Mouse (Mus musculus) midbrain, embryonic 11.5 days (tissue): ENCODE measurements around the gene Atp2a1. TPM values are rescaled to one million over a fixed set of nuclear protein-coding genes. Genes with fewer than 3 reads are reported as not detected.
"Not testable (repeated sequence)": the region's sequence is repeated elsewhere in the genome, so short reads cannot be mapped to it uniquely, and the experiment has no call there.

Source experiments
- ATAC-seq: fragments of 200-750 bp; cut with Nextera tagmentation; 2 replicates; pipeline ENCODE4 v1.8.0; 2017; ENCODE audit warnings: moderate TSS enrichment, moderate library complexity; ENCODE audit not compliant: low FRiP score
- DNase-seq: peaks from one replicate; pipeline ENCODE4 v3.0.0; 2015; ENCODE audit warnings: low spot score; ENCODE audit errors: missing footprints
- H3K27ac ChIP-seq: fragments of 300-500 bp; sonication (generic); 2 replicates; pipeline ENCODE4 v1.5.1; 2014; ENCODE audit warnings: low read depth, low read length
- H3K27me3 ChIP-seq: fragments of 300-500 bp; sonication (generic); 2 replicates; pipeline ENCODE4 v1.6.1; 2014; ENCODE audit warnings: mild to moderate bottlenecking, low read length, moderate library complexity, mixed read lengths; ENCODE audit not compliant: control insufficient read depth, insufficient read depth
- H3K36me3 ChIP-seq: fragments of 300-500 bp; sonication (generic); 2 replicates; pipeline ENCODE4 v1.6.1; 2014; ENCODE audit warnings: mild to moderate bottlenecking, low read length, moderate library complexity, mixed read lengths; ENCODE audit not compliant: control insufficient read depth, insufficient read depth
- H3K4me1 ChIP-seq: fragments of 300-500 bp; sonication (generic); 2 replicates; pipeline ENCODE4 v1.6.1; 2014; ENCODE audit warnings: low read length; ENCODE audit not compliant: control insufficient read depth, insufficient read depth
- H3K4me2 ChIP-seq: fragments of 300-500 bp; sonication (generic); 2 replicates; pipeline ENCODE4 v1.6.1; 2014; ENCODE audit warnings: mild to moderate bottlenecking, moderate library complexity
- H3K4me3 ChIP-seq: fragments of 300-500 bp; sonication (generic); 2 replicates; pipeline ENCODE4 v1.5.1; 2014; ENCODE audit warnings: low read depth, low read length
- H3K9ac ChIP-seq: fragments of 300-500 bp; sonication (generic); 2 replicates; pipeline ENCODE4 v1.6.1; 2014; ENCODE audit warnings: low read length
- H3K9me3 ChIP-seq: fragments of 300-500 bp; sonication (generic); 2 replicates; pipeline ENCODE4 v1.6.1; 2016; ENCODE audit warnings: low read length; ENCODE audit not compliant: control insufficient read depth
- WGBS: fragments of 180-500 bp; shearing (Covaris S2); extraction: QIAGEN DNeasy Blood & Tissue Kit; methylation state at CpG from one replicate; pipeline ENCODE4 v1.1.7; 2014; 5-methylcytosine and 5-hydroxymethylcytosine counted together
- polyA plus RNA-seq: library from polyadenylated mRNA; unstranded; fragments of >200 nt; fragmentation: Nextera tagmentation; extraction: Ambion mirVana; gene quantifications from 2 replicates; pipeline ENCODE4 v1.2.1, GENCODE M21; 2014

Gene Atp2a1
- polyA plus RNA-seq, 1 experiment from 2014 or later, result 0.38 TPM

- 94% methylated on average over 7 of the region's 7 CpGs for WGBS
Observed at GRCm38 (mm10) chr7:126499416-126499815, 36.5 kb upstream of the Atp2a1 start.

GRCm38 (mm10) chr7:126497966-126498365 is 35.1 kb upstream of the Atp2a1 start:
- H3K36me3 ChIP-seq, result peaks cover 64% of the 10 kb centered on the region
- no peak overlapping the region for H3K27ac ChIP-seq
- WGBS, result 95% methylated on average over 12 of the region's 12 CpGs
- H3K9ac ChIP-seq, result no peak overlapping the region
- DNase-seq, result peak; percentile 73
- H3K4me3 ChIP-seq, result no peak overlapping the region
- no peaks in the 10 kb centered on the region for H3K27me3 ChIP-seq
- ATAC-seq, result no peak
- H3K4me1 ChIP-seq, result peaks cover 4% of the 10 kb centered on the region; the same call in 1 of the 2 replicates
- H3K4me2 ChIP-seq, result no peak overlapping the region
- H3K9me3 ChIP-seq, result no peaks in the 10 kb centered on the region

More at GRCm38 (mm10) chr7:126499416-126499815, 36.5 kb upstream of the Atp2a1 start:
- H3K4me3 ChIP-seq, result no peak overlapping the region
- no peaks in the 10 kb centered on the region for H3K27me3 ChIP-seq
- no peak overlapping the region for H3K9ac ChIP-seq
- DNase-seq (peak; percentile 75), ATAC-seq (no peak)
- no peaks in the 10 kb centered on the region for H3K9me3 ChIP-seq
- no peak overlapping the region for H3K27ac ChIP-seq
- no peak overlapping the region for H3K4me2 ChIP-seq
- H3K36me3 ChIP-seq, result peaks cover 51% of the 10 kb centered on the region
- peaks cover 7% of the 10 kb centered on the region; the same call in 1 of the 2 replicates for H3K4me1 ChIP-seq

GRCm38 (mm10) chr7:126496475-126496874 is 33.6 kb upstream of the Atp2a1 start:
- DNase-seq (peak; percentile 21), ATAC-seq (no peak)
- no peak overlapping the region for H3K27ac ChIP-seq
- no peak overlapping the region for H3K4me3 ChIP-seq
- no peak overlapping the region for H3K9ac ChIP-seq
- no peaks in the 10 kb centered on the region for H3K27me3 ChIP-seq
- no peaks in the 10 kb centered on the region for H3K9me3 ChIP-seq
- peaks cover 4% of the 10 kb centered on the region; the same call in 1 of the 2 replicates for H3K4me1 ChIP-seq
- peaks cover 71% of the 10 kb centered on the region for H3K36me3 ChIP-seq
- WGBS, result 91% methylated on average over 5 of the region's 5 CpGs
- no peak overlapping the region for H3K4me2 ChIP-seq

GRCm38 (mm10) chr7:126494120-126494519 is 31.2 kb upstream of the Atp2a1 start:
- no peak for ATAC-seq
- H3K27me3 ChIP-seq, result no peaks in the 10 kb centered on the region
- H3K4me3 ChIP-seq, result no peak overlapping the region
- H3K4me2 ChIP-seq, result no peak overlapping the region
- WGBS, result 86% methylated on average over 6 of the region's 6 CpGs
- DNase-seq, result no peak
- no peak overlapping the region for H3K9ac ChIP-seq
- H3K36me3 ChIP-seq, result peaks cover 53% of the 10 kb centered on the region
- H3K27ac ChIP-seq, result no peak overlapping the region
- H3K4me1 ChIP-seq, result no peaks in the 10 kb centered on the region
- H3K9me3 ChIP-seq, result no peaks in the 10 kb centered on the region

GRCm38 (mm10) chr7:126491973-126492372 is 29.1 kb upstream of the Atp2a1 start:
- no peak overlapping the region for H3K27ac ChIP-seq
- 65% methylated on average over 11 of the region's 11 CpGs for WGBS
- ATAC-seq, result no peak

GRCm38 (mm10) chr7:126491005-126491404 is 28.1 kb upstream of the Atp2a1 start:
- Histone ChIP-seq H3K4me2 (no peak overlapping the region), H3K9me3 (no peaks in the 10 kb centered on the region), H3K4me1 (peaks cover 6% of the 10 kb centered on the region; the same call in 1 of the 2 replicates), H3K36me3 (peaks cover 32% of the 10 kb centered on the region), H3K27me3 (no peaks in the 10 kb centered on the region), H3K9ac (no peak overlapping the region), H3K4me3 (no peak overlapping the region), H3K27ac (no peak overlapping the region)
- no peak for DNase-seq
- WGBS, result 91% methylated on average over 1 of the region's 1 CpGs
- ATAC-seq, result no peak

More at GRCm38 (mm10) chr7:126491973-126492372, 29.1 kb upstream of the Atp2a1 start:
- Histone ChIP-seq H3K4me1 (peaks cover 6% of the 10 kb centered on the region; the same call in 1 of the 2 replicates), H3K27me3 (no peaks in the 10 kb centered on the region), H3K9me3 (no peaks in the 10 kb centered on the region), H3K36me3 (peaks cover 35% of the 10 kb centered on the region), H3K9ac (no peak overlapping the region), H3K4me3 (no peak overlapping the region), H3K4me2 (no peak overlapping the region)
- DNase-seq, result no peak

GRCm38 (mm10) chr7:126487617-126488385 is 24.9 kb upstream of the Atp2a1 start:
- H3K4me1 ChIP-seq, H3K27ac ChIP-seq, H3K27me3 ChIP-seq, H3K9me3 ChIP-seq, DNase-seq, H3K36me3 ChIP-seq: not testable (repeated sequence)
- 23% methylated on average over 22 of the region's 25 CpGs for WGBS
- H3K4me2 ChIP-seq, result peak overlapping the region; percentile 93
- peak overlapping the region; percentile 74 for H3K9ac ChIP-seq
- ATAC-seq, result peak; percentile 53; the same call in 1 of the 2 replicates
- H3K4me3 ChIP-seq, result peak overlapping the region; percentile 64

- peak within 1 kb of the TSS; percentile 74 for H3K9ac ChIP-seq
- WGBS, result 0% methylated on average over 32 of the region's 32 CpGs
Observed at GRCm38 (mm10) chr7:126487052-126487483, 24.2 kb upstream of the Atp2a1 start, which contains the start of gene Tufm. Gene Tufm, plus strand, starts transcription at chr7:126487361.

GRCm38 (mm10) chr7:126482392-126482871 is 19.5 kb upstream of the Atp2a1 start:
- H3K36me3 ChIP-seq, result no peaks in the 10 kb centered on the region
- H3K9me3 ChIP-seq, result no peaks in the 10 kb centered on the region
- H3K27ac ChIP-seq, result no peak overlapping the region; the same call in 1 of the 2 replicates
- H3K4me3 ChIP-seq, result peak overlapping the region; percentile 17; the same call in 1 of the 2 replicates
- H3K9ac ChIP-seq, result peak overlapping the region; percentile 44
- H3K4me2 ChIP-seq, result peak overlapping the region; percentile 40
- no peaks in the 10 kb centered on the region for H3K4me1 ChIP-seq
- ATAC-seq (peak; percentile 73), DNase-seq (peak; percentile 92)
- WGBS, result under 1% methylated on average over 23 of the region's 23 CpGs
- no peaks in the 10 kb centered on the region for H3K27me3 ChIP-seq

More at GRCm38 (mm10) chr7:126487052-126487483, 24.2 kb upstream of the Atp2a1 start, which contains the start of gene Tufm:
- Histone ChIP-seq H3K27me3 (no peaks in the 10 kb centered on the region), H3K27ac (no peak within 1 kb of the TSS; the same call in 1 of the 2 replicates), H3K36me3 (no peaks in the 10 kb centered on the region; the same call in 1 of the 2 replicates), H3K4me2 (peak within 1 kb of the TSS; percentile 93), H3K9me3 (no peaks in the 10 kb centered on the region), H3K4me1 (peaks cover 6% of the 10 kb centered on the region; the same call in 1 of the 2 replicates), H3K4me3 (peak within 1 kb of the TSS; percentile 64)
- ATAC-seq (peak; percentile 94), DNase-seq (peak; percentile 99)
